Mouse (Mus musculus): ENCODE results near the gene Gtpbp1. TPM values are rescaled to one million over a fixed set of nuclear protein-coding genes. Genes with fewer than 3 reads are reported as not detected.

Gtpbp1 gene
- polyA plus RNA-seq, 1 experiment from 2014 or later, result 38.7 TPM

DNA sequence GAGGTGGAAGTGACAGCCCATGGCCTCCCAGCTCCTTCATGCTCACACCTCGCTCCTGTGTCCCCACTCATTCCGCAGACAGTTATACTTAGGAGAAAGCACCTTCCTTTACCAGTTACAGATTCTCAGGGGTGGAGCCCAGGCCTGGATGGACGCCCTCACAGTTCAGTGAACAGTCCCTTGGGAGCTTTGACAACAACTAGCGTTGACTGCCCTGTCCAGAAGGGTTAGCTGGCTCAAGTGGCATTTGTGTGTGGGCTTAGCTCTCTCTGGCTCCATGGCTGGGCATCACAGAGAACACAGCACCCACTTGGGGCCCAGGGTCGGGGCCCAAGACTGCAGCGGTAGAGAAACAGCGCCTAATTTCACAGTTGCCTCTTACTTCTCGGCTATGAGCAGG, 43.7 kb downstream of the Gtpbp1 start:
- H3K36me3 ChIP-seq (ENCODE audit: control insufficient read depth, insufficient read depth, low read length), result peaks cover 19% of the 10 kb centered on the region
- DNase-seq (ENCODE audit: low spot score), result no peak
- H3K9me3 ChIP-seq (ENCODE audit: control insufficient read depth, low read length), result no peaks in the 10 kb centered on the region
- no peaks in the 10 kb centered on the region for H3K27me3 ChIP-seq (ENCODE audit: control insufficient read depth, insufficient read depth, low read length)
- H3K4me3 ChIP-seq (ENCODE audit: low read depth, low read length), result no peak overlapping the region
- H3K4me2 ChIP-seq (ENCODE audit: low read depth, severe bottlenecking), result no peak overlapping the region
- H3K9ac ChIP-seq (ENCODE audit: low read length), result no peak overlapping the region
- 86% methylated on average over 8 of the region's 8 CpGs for WGBS
- no peak for ATAC-seq (ENCODE audit: insufficient number of reproducible peaks, low FRiP score, low TSS enrichment, low read depth)
- H3K27ac ChIP-seq (replicated peaks; ENCODE audit: low read depth, low read length), result no peak overlapping the region
- H3K4me1 ChIP-seq (ENCODE audit: control insufficient read depth, insufficient read depth, low read length), result no peaks in the 10 kb centered on the region

DNA sequence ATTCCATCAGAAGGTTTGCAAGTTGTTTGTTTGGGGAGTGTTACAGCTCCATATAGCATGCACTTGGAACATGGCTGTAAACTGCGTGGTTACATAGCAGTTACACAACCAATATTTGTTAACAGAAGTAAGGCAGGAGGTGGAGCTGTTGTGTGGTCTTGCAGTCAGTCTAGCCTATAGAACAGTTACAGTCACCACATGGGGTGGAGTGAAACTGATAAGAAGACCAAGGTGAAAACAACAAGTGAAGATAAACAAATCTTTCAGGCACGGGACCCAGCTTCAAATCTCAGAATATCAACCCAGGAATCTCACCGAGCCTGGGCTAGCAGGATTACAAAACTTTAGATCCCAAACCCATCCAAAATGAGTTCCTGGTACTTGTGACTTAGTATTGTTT, 50.1 kb downstream of the Gtpbp1 start:
- Histone ChIP-seq H3K4me1 (ENCODE audit: control insufficient read depth, insufficient read depth, low read length) (peaks cover 8% of the 10 kb centered on the region; the same call in 1 of the 2 replicates), H3K36me3 (ENCODE audit: control insufficient read depth, insufficient read depth, low read length) (peaks cover 12% of the 10 kb centered on the region), H3K9ac (ENCODE audit: low read length) (no peak overlapping the region)

DNA sequence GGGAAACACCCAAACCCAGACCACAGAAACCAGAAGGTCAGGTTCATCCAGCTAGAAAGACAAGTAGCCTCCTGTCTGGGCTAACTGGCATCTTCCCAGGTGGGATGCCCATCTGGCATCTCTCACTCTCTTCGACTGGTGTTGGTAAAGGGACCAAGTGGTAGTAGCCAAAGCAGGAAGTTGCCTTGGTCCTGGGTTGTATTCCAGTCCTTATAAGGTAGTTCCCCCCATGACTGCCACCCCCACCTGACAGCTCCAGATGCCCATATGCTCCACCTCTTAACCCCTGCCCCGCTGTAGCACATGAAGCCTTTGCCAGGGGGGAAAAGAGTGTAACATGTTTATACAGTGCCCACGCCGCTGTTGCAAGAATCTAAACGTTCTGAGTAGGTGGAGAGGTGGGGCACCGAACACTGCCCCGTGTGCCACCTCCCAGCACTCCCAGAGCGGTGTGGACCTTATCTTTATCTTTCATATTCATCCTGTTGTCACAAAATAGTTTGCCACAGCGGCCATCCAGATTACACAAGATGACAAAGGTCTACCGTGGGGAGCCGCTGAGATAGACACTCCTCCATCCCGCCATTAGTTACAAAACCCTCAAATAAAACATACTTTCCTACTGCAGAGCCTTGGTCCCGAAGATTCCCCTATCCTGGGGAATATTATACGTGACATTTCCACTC, 50.7 kb downstream of the Gtpbp1 start:
- no peaks in the 10 kb centered on the region for H3K27me3 ChIP-seq (ENCODE audit: control insufficient read depth, insufficient read depth, low read length)
- peaks cover 11% of the 10 kb centered on the region for H3K36me3 ChIP-seq (ENCODE audit: control insufficient read depth, insufficient read depth, low read length)
- H3K4me3 ChIP-seq (ENCODE audit: low read depth, low read length), result peak overlapping the region; percentile 86
- no peaks in the 10 kb centered on the region for H3K9me3 ChIP-seq (ENCODE audit: control insufficient read depth, low read length)
- H3K4me1 ChIP-seq (ENCODE audit: control insufficient read depth, insufficient read depth, low read length), result peaks cover 8% of the 10 kb centered on the region; the same call in 1 of the 2 replicates
- ATAC-seq (ENCODE audit: insufficient number of reproducible peaks, low FRiP score, low TSS enrichment, low read depth), result no peak
- H3K27ac ChIP-seq (replicated peaks; ENCODE audit: low read depth, low read length), result no peak overlapping the region
- WGBS, result 43% methylated on average over 14 of the region's 14 CpGs
- peak overlapping the region; percentile 51 for H3K4me2 ChIP-seq (ENCODE audit: low read depth, severe bottlenecking)
- peak; percentile 25 for DNase-seq (ENCODE audit: low spot score)
- peak overlapping the region; percentile 90 for H3K9ac ChIP-seq (ENCODE audit: low read length)

More for the DNA sequence above, 50.1 kb downstream of the Gtpbp1 start:
- Histone ChIP-seq H3K4me3 (ENCODE audit: low read depth, low read length) (no peak overlapping the region), H3K9me3 (ENCODE audit: control insufficient read depth, low read length) (no peaks in the 10 kb centered on the region), H3K27me3 (ENCODE audit: control insufficient read depth, insufficient read depth, low read length) (no peaks in the 10 kb centered on the region), H3K4me2 (ENCODE audit: low read depth, severe bottlenecking) (peak overlapping the region; percentile 51; the same call in 1 of the 2 replicates), H3K27ac (replicated peaks; ENCODE audit: low read depth, low read length) (no peak overlapping the region)
- WGBS, result 79% methylated on average over 3 of the region's 3 CpGs
- DNase-seq (ENCODE audit: low spot score) (no peak), ATAC-seq (ENCODE audit: insufficient number of reproducible peaks, low FRiP score, low TSS enrichment, low read depth) (no peak)

DNA sequence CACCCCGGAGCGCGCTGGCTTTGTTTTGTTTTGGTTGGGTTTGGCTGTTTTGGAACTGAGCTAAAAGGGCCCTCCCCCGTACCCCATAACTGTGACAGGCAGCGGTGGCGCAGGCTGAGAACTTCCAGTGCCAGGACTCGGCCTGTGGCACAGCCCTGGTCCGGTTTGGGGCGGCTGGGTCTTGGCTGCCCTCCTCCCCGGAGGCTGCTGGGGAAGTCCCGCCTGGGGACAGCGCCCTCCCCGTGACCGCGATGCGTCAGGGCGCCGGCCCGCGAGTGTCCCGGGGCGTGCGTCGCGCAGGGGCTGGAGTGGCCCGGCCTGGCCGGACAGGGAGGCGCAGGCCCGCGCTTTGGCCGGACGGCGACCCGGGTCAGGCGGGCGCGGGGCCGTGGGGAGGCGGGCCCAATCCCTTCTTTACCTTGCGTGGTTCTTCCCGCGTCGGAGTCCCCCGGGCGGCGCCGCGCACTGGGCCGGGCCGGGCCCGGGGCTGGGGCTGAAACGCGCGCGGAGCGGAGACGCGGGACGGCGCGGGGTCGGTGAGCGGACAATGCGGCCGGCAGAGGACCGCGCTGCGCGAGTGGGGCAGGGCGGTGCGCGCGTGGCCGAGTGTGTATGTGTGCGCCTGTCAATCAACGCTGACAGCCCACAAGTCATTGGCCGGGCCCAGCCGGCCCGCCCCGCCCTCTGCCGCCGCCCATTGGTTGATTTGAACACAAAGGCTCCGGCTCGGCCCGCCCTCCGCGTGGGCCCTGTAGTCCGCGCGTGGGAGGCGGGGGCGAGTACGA, 51.5 kb downstream of the Gtpbp1 start, which contains the start of gene Sun2:
TSS of gene Sun2 (minus strand) at position 616 of the 785 bp plus-strand sequence.
- Histone ChIP-seq H3K4me1 (ENCODE audit: control insufficient read depth, insufficient read depth, low read length) (peaks cover 8% of the 10 kb centered on the region; the same call in 1 of the 2 replicates), H3K36me3 (ENCODE audit: control insufficient read depth, insufficient read depth, low read length) (peaks cover 7% of the 10 kb centered on the region), H3K9me3 (ENCODE audit: control insufficient read depth, low read length) (no peaks in the 10 kb centered on the region), H3K27me3 (ENCODE audit: control insufficient read depth, insufficient read depth, low read length) (no peaks in the 10 kb centered on the region), H3K4me3 (ENCODE audit: low read depth, low read length) (peak within 1 kb of the TSS; percentile 86), H3K9ac (ENCODE audit: low read length) (peak within 1 kb of the TSS; percentile 90), H3K4me2 (ENCODE audit: low read depth, severe bottlenecking) (peak within 1 kb of the TSS; percentile 51), H3K27ac (replicated peaks; ENCODE audit: low read depth, low read length) (peak within 1 kb of the TSS; percentile 30; the same call in 1 of the 2 replicates)
- under 1% methylated on average over 77 of the region's 93 CpGs for WGBS
- ATAC-seq (ENCODE audit: insufficient number of reproducible peaks, low FRiP score, low TSS enrichment, low read depth) (peak; percentile 82), DNase-seq (ENCODE audit: low spot score) (peak; percentile 93)

DNA sequence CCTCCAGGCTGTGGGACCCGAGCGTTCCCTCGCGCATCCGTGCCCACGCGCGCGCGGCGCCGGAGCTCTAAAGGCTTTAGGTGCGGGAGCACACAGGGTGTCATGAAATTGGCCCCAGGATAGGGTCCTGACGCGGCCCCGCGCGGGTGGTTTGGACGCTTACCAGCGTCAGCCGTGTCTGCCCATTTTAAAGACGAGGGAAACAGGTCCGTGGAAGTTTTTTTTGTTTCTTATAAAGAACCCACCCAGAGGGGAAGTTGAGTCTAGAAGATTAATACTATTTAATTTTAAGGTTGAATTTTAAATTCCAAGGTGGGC, 52.0 kb downstream of the Gtpbp1 start:
- no peaks in the 10 kb centered on the region for H3K9me3 ChIP-seq (ENCODE audit: control insufficient read depth, low read length)
- no peak overlapping the region; the same call in 1 of the 2 replicates for H3K27ac ChIP-seq (replicated peaks; ENCODE audit: low read depth, low read length)
- peak overlapping the region; percentile 90 for H3K9ac ChIP-seq (ENCODE audit: low read length)
- H3K4me3 ChIP-seq (ENCODE audit: low read depth, low read length), result peak overlapping the region; percentile 86
- peaks cover 4% of the 10 kb centered on the region; the same call in 1 of the 2 replicates for H3K36me3 ChIP-seq (ENCODE audit: control insufficient read depth, insufficient read depth, low read length)
- H3K4me2 ChIP-seq (ENCODE audit: low read depth, severe bottlenecking), result peak overlapping the region; percentile 51
- DNase-seq (ENCODE audit: low spot score) (no peak), ATAC-seq (ENCODE audit: insufficient number of reproducible peaks, low FRiP score, low TSS enrichment, low read depth) (peak; percentile 41; the same call in 1 of the 2 replicates)
- 0% methylated on average over 23 of the region's 23 CpGs for WGBS
- H3K4me1 ChIP-seq (ENCODE audit: control insufficient read depth, insufficient read depth, low read length), result peaks cover 8% of the 10 kb centered on the region; the same call in 1 of the 2 replicates
- no peaks in the 10 kb centered on the region for H3K27me3 ChIP-seq (ENCODE audit: control insufficient read depth, insufficient read depth, low read length)

DNA sequence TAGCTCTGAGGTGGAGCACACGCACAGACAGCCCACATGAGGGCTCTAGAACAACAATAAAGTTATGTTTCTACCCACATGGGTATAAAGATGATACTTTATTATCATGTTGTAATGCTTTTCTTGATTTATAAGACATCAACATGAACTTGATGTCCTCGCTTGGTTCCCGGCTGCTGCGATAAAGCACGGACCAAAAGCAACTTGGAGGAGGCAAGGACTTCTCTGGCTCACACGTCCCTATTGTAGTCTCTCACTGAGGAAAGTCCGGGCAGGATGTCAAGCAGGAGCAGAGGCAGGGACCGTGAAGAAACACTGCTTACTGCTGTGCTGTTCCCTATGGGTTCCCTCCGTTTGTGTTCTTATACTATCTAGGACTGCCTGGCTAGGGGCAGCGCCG, 53.4 kb downstream of the Gtpbp1 start:
- H3K4me1 ChIP-seq (ENCODE audit: control insufficient read depth, insufficient read depth, low read length), result peaks cover 8% of the 10 kb centered on the region; the same call in 1 of the 2 replicates
- 94% methylated on average over 11 of the region's 11 CpGs for WGBS
- no peaks in the 10 kb centered on the region for H3K27me3 ChIP-seq (ENCODE audit: control insufficient read depth, insufficient read depth, low read length)

DNA sequence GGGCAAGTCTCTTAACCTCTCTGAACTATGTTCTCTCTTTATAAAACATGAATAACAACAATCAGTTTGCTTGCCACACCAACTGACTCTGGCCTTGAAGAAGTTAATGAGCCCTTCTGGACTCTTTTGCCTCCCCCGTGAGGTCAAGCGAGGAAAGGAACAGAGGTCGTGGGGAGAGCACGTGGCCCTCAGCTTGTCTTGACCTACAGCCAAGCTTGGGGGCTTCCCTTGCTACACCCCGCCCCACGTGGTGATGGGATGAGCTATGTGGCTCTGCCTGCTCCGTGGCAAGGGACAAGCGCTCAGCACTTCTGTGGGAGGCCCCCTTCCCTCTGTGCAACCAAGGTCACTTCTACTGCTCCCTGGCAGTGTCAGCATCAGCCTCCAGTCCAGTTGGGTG, 54.1 kb downstream of the Gtpbp1 start:
- no peak for ATAC-seq (ENCODE audit: insufficient number of reproducible peaks, low FRiP score, low TSS enrichment, low read depth)
- H3K4me2 ChIP-seq (ENCODE audit: low read depth, severe bottlenecking), result 0 out of 2 replicates have a peak overlapping the region, but pooled peaks have one; percentile 4
- H3K27ac ChIP-seq (replicated peaks; ENCODE audit: low read depth, low read length), result no peak overlapping the region

More for the DNA sequence above, 53.4 kb downstream of the Gtpbp1 start:
- Histone ChIP-seq H3K4me3 (ENCODE audit: low read depth, low read length) (no peak overlapping the region), H3K9me3 (ENCODE audit: control insufficient read depth, low read length) (no peaks in the 10 kb centered on the region), H3K27ac (replicated peaks; ENCODE audit: low read depth, low read length) (no peak overlapping the region), H3K36me3 (ENCODE audit: control insufficient read depth, insufficient read depth, low read length) (no peaks in the 10 kb centered on the region), H3K4me2 (ENCODE audit: low read depth, severe bottlenecking) (no peak overlapping the region), H3K9ac (ENCODE audit: low read length) (no peak overlapping the region)
- DNase-seq (ENCODE audit: low spot score), result no peak
- no peak for ATAC-seq (ENCODE audit: insufficient number of reproducible peaks, low FRiP score, low TSS enrichment, low read depth)

DNA sequence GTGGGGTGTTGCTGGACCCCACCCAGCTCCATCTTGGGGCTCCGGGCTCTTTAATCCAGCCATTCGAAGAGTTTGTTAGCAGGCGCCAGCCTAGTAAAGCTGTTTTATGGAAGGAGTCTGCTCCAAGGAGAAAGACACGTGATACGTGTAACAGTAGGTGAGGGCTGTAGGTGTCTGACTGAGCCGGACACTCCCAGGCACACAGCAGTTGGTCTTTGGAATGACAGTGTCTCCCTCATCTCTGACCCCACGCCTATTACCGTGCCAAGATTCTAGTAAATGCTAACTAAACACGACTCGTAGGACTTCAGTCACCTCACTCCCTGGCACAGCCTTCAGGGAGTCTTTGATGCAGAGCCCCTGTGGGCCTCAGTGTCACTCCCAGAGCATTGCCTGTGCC, 54.7 kb downstream of the Gtpbp1 start:
- H3K27me3 ChIP-seq (ENCODE audit: control insufficient read depth, insufficient read depth, low read length), result no peaks in the 10 kb centered on the region
- no peaks in the 10 kb centered on the region for H3K9me3 ChIP-seq (ENCODE audit: control insufficient read depth, low read length)
- H3K4me2 ChIP-seq (ENCODE audit: low read depth, severe bottlenecking), result 0 out of 2 replicates have a peak overlapping the region, but pooled peaks have one; percentile 4
- H3K9ac ChIP-seq (ENCODE audit: low read length), result no peak overlapping the region
- DNase-seq (ENCODE audit: low spot score) (no peak), ATAC-seq (ENCODE audit: insufficient number of reproducible peaks, low FRiP score, low TSS enrichment, low read depth) (no peak)
- H3K4me1 ChIP-seq (ENCODE audit: control insufficient read depth, insufficient read depth, low read length), result peaks cover 5% of the 10 kb centered on the region; the same call in 1 of the 2 replicates
- WGBS, result 77% methylated on average over 10 of the region's 10 CpGs
- H3K4me3 ChIP-seq (ENCODE audit: low read depth, low read length), result no peak overlapping the region
- H3K36me3 ChIP-seq (ENCODE audit: control insufficient read depth, insufficient read depth, low read length), result no peaks in the 10 kb centered on the region
- H3K27ac ChIP-seq (replicated peaks; ENCODE audit: low read depth, low read length), result no peak overlapping the region

More for the DNA sequence above, 54.1 kb downstream of the Gtpbp1 start:
- WGBS, result 77% methylated on average over 8 of the region's 8 CpGs
- Histone ChIP-seq H3K4me1 (ENCODE audit: control insufficient read depth, insufficient read depth, low read length) (peaks cover 5% of the 10 kb centered on the region; the same call in 1 of the 2 replicates), H3K9ac (ENCODE audit: low read length) (no peak overlapping the region), H3K4me3 (ENCODE audit: low read depth, low read length) (no peak overlapping the region), H3K36me3 (ENCODE audit: control insufficient read depth, insufficient read depth, low read length) (no peaks in the 10 kb centered on the region), H3K27me3 (ENCODE audit: control insufficient read depth, insufficient read depth, low read length) (no peaks in the 10 kb centered on the region), H3K9me3 (ENCODE audit: control insufficient read depth, low read length) (no peaks in the 10 kb centered on the region)
- DNase-seq (ENCODE audit: low spot score), result no peak
